Mouse (Mus musculus): ENCODE data around the gene Ssna1.
"Not testable (repeated sequence)": the region's sequence is repeated elsewhere in the genome, so short reads cannot be mapped to it uniquely, and the experiment has no call there.

Gene Ssna1

GRCm38 (mm10) chr2:25262291-25262767 is 9.9 kb downstream of the Ssna1 start, which contains the start of gene Tprn:
Tprn (plus strand) TSS chr2:25262618.
- DNase-seq (ENCODE audit: low read depth): peak; percentile 96

GRCm38 (mm10) chr2:25261870-25262269 is 10.4 kb downstream of the Ssna1 start:
- no peak for DNase-seq (ENCODE audit: low read depth)

- DNase-seq (ENCODE audit: low read depth): peak; percentile 65
Observed at GRCm38 (mm10) chr2:25258887-25259286, 13.4 kb downstream of the Ssna1 start.

- not testable (repeated sequence) for DNase-seq (ENCODE audit: low read depth)
Observed at GRCm38 (mm10) chr2:25257250-25257649, 15.0 kb downstream of the Ssna1 start.

- peak; percentile 89 for DNase-seq (ENCODE audit: low read depth)
Observed at GRCm38 (mm10) chr2:25256443-25257109, 15.7 kb downstream of the Ssna1 start.

GRCm38 (mm10) chr2:25255284-25255779 is 16.9 kb downstream of the Ssna1 start, which contains the start of gene Tmem203:
Tmem203 (plus strand) TSS chr2:25255439.
- DNase-seq (ENCODE audit: low read depth): peak; percentile 97

- DNase-seq (ENCODE audit: low read depth): peak; percentile 66
Observed at GRCm38 (mm10) chr2:25252331-25252730, 19.9 kb downstream of the Ssna1 start.

GRCm38 (mm10) chr2:25246183-25247072 is 25.8 kb downstream of the Ssna1 start, which contains the start of gene AL732309.1:
AL732309.1 (minus strand) TSS chr2:25246863.
- DNase-seq (ENCODE audit: low read depth): no peak

GRCm38 (mm10) chr2:25244144-25244543 is 28.1 kb downstream of the Ssna1 start:
- DNase-seq (ENCODE audit: low read depth): no peak

GRCm38 (mm10) chr2:25243342-25243741 is 28.9 kb downstream of the Ssna1 start:
- DNase-seq (ENCODE audit: low read depth): no peak

- peak; percentile 67 for DNase-seq (ENCODE audit: low read depth)
Observed at GRCm38 (mm10) chr2:25242101-25242506, 30.1 kb downstream of the Ssna1 start, which contains the start of the genes Rnf208 and Cysrt1. Rnf208 (plus strand) TSS chr2:25242255. Cysrt1 (minus strand) TSS chr2:25242452.

- DNase-seq (ENCODE audit: low read depth): peak; percentile 60
Observed at GRCm38 (mm10) chr2:25241438-25241775, 30.8 kb downstream of the Ssna1 start.

- peak; percentile 81 for DNase-seq (ENCODE audit: low read depth)
Observed at GRCm38 (mm10) chr2:25240723-25241437, 31.4 kb downstream of the Ssna1 start.

GRCm38 (mm10) chr2:25240310-25240709 is 31.9 kb downstream of the Ssna1 start:
- no peak for DNase-seq (ENCODE audit: low read depth)

GRCm38 (mm10) chr2:25239766-25240165 is 32.5 kb downstream of the Ssna1 start:
- DNase-seq (ENCODE audit: low read depth): no peak

GRCm38 (mm10) chr2:25238106-25238505 is 34.1 kb downstream of the Ssna1 start:
- DNase-seq (ENCODE audit: low read depth): no peak

GRCm38 (mm10) chr2:25237522-25237921 is 34.7 kb downstream of the Ssna1 start:
- DNase-seq (ENCODE audit: low read depth): no peak

GRCm38 (mm10) chr2:25236614-25237013 is 35.6 kb downstream of the Ssna1 start, which contains the start of gene Rnf224:
Rnf224 (minus strand) TSS chr2:25236787.
- DNase-seq (ENCODE audit: low read depth): no peak

- no peak for DNase-seq (ENCODE audit: low read depth)
Observed at GRCm38 (mm10) chr2:25234551-25235220, 37.6 kb downstream of the Ssna1 start.

GRCm38 (mm10) chr2:25234050-25234449 is 38.2 kb downstream of the Ssna1 start, which contains the start of gene Slc34a3:
Slc34a3 (minus strand) TSS chr2:25234364.
- no peak for DNase-seq (ENCODE audit: low read depth)

GRCm38 (mm10) chr2:25233421-25233820 is 38.8 kb downstream of the Ssna1 start:
- no peak for DNase-seq (ENCODE audit: low read depth)
